10 mouse cellular contexts compared by ENCODE assay signal in genomic region chr10:70119451-70119850, GRCm38 (mm10). TPM values are rescaled to one million over a fixed set of nuclear protein-coding genes. Genes with fewer than 3 reads are reported as not detected.
DNase-seq lines count a peak whose midpoint lies in the region; ATAC-seq and TF ChIP-seq lines count a peak whose summit lies in the region.
"Had no signal": no experiment of that assay in that cellular context is flagged by ENCODE, and none has a peak within 500 bp of the region (broad histone marks: within the 10 kb centered on the region; RNA-seq: fewer than 3 reads in every experiment).

No protein-coding gene starts in this region.

- no peaks in the 10 kb centered on the region for H3K9me3 ChIP-seq in heart, embryonic 14.5 days (ENCODE audit: control insufficient read depth, low read length)
- H3K9me3 ChIP-seq in stomach, embryonic 15.5 days = no peaks in the 10 kb centered on the region
- H3K9me3 ChIP-seq in stomach, postnatal 0 days (ENCODE audit: control insufficient read depth, low read length) = no peaks in the 10 kb centered on the region
- H3K9me3 ChIP-seq in liver, embryonic 13.5 days (replicated peaks) = no peaks in the 10 kb centered on the region

- WGBS in heart, embryonic 14.5 days = 11% methylated on average over 9 of the region's 9 CpGs
- WGBS in stomach, embryonic 15.5 days = 34% methylated on average over 9 of the region's 9 CpGs
- WGBS in stomach, postnatal 0 days = 28% methylated on average over 9 of the region's 9 CpGs
- 43% methylated on average over 9 of the region's 9 CpGs for WGBS in liver, embryonic 13.5 days (ENCODE audit: insufficient replicate concordance)

- peak overlapping the region; percentile 66 for H3K9ac ChIP-seq in heart, embryonic 14.5 days (ENCODE audit: low read length)
- H3K9ac ChIP-seq in stomach, embryonic 15.5 days = no peak overlapping the region
- H3K9ac ChIP-seq in stomach, postnatal 0 days (ENCODE audit: low read length) = no peak overlapping the region
- peak overlapping the region; percentile 57; the same call in 1 of the 2 replicates for H3K9ac ChIP-seq in liver, embryonic 13.5 days

- H3K4me2 ChIP-seq in heart, embryonic 14.5 days (ENCODE audit: low read length) = peak overlapping the region; percentile 51
- 0 out of 2 replicates have a peak overlapping the region, but pooled peaks have one; percentile 3 for H3K4me2 ChIP-seq in stomach, embryonic 15.5 days
- H3K4me2 ChIP-seq in stomach, postnatal 0 days (replicated peaks; ENCODE audit: low read depth) = no peak overlapping the region
- peak overlapping the region; percentile 68 for H3K4me2 ChIP-seq in liver, embryonic 13.5 days

- no peak for DNase-seq in heart, postnatal 4 days
- no peak for DNase-seq in stomach, postnatal 0 days (ENCODE audit: low spot score)
- DNase-seq in liver, embryonic 13.5 days = no peak
- DNase-seq in layer of hippocampus, adult 8-10 months (ENCODE audit: low spot score in 2 of 2) = no peak
- DNase-seq in gastrocnemius, postnatal 25 days = no peak
- DNase-seq: cerebellum, adult 8-10 months had no signal

- H3K4me3 ChIP-seq in heart, embryonic 14.5 days (ENCODE audit: control insufficient read depth in 1 of 2, insufficient read depth in 1 of 2, low read depth in 1 of 2, low read length in 2 of 2) = peak overlapping the region in 1 of 2 experiments; percentile 2; a peak in 1 of 4 replicates
- no peak overlapping the region for H3K4me3 ChIP-seq in stomach, embryonic 15.5 days (replicated peaks)
- H3K4me3 ChIP-seq in stomach, postnatal 0 days (ENCODE audit: low read depth, low read length) = no peak overlapping the region
- H3K4me3 ChIP-seq in liver, embryonic 13.5 days (replicated peaks) = no peak overlapping the region

- no peak for TF ChIP-seq EP300 in stomach, postnatal 0 days (optimal IDR thresholded peaks at IDR 0.05)

- no peaks in the 10 kb centered on the region for H3K27me3 ChIP-seq in heart, embryonic 14.5 days (ENCODE audit: control insufficient read depth, insufficient read depth, low read length)
- H3K27me3 ChIP-seq in stomach, embryonic 15.5 days (replicated peaks) = no peaks in the 10 kb centered on the region
- no peaks in the 10 kb centered on the region for H3K27me3 ChIP-seq in stomach, postnatal 0 days (ENCODE audit: control insufficient read depth, insufficient read depth, low read length)
- H3K27me3 ChIP-seq in liver, embryonic 13.5 days = no peaks in the 10 kb centered on the region

- H3K4me1 ChIP-seq in heart, embryonic 14.5 days (ENCODE audit: control insufficient read depth in 2 of 2, insufficient read depth in 2 of 2, low read length in 2 of 2) = peaks cover 32 to 48% of the 10 kb centered on the region in 2 experiments
- peaks cover 22% of the 10 kb centered on the region for H3K4me1 ChIP-seq in stomach, embryonic 15.5 days
- H3K4me1 ChIP-seq in stomach, postnatal 0 days (replicated peaks; ENCODE audit: control insufficient read depth, insufficient read depth) = peaks cover 8% of the 10 kb centered on the region; the same call in 1 of the 2 replicates
- H3K4me1 ChIP-seq in liver, embryonic 13.5 days (replicated peaks) = peaks cover 66% of the 10 kb centered on the region

- no peak for TF ChIP-seq CTCF in stomach, postnatal 0 days (IDR thresholded peaks at IDR 0.05; ENCODE audit: low read depth)

- H3K36me3 ChIP-seq in heart, embryonic 14.5 days (ENCODE audit: control insufficient read depth, insufficient read depth, low read length) = no peaks in the 10 kb centered on the region
- H3K36me3 ChIP-seq in stomach, embryonic 15.5 days = no peaks in the 10 kb centered on the region
- H3K36me3 ChIP-seq in stomach, postnatal 0 days (ENCODE audit: control insufficient read depth, insufficient read depth, low read length) = no peaks in the 10 kb centered on the region
- H3K36me3 ChIP-seq in liver, embryonic 13.5 days = 0 out of 2 replicates have a peak, but pooled peaks cover 2% of the 10 kb centered on the region

- no peak for ATAC-seq in heart, embryonic 14.5 days (ENCODE audit: insufficient number of reproducible peaks, insufficient read depth, low FRiP score, low read depth)
- no peak for ATAC-seq in stomach, embryonic 15.5 days (ENCODE audit: insufficient read depth, low FRiP score, low read depth)
- no peak for ATAC-seq in stomach, postnatal 0 days (ENCODE audit: low FRiP score, low TSS enrichment)
- ATAC-seq in liver, embryonic 13.5 days (ENCODE audit: low read depth) = no peak
- ATAC-seq in granulocyte monocyte progenitor cell, adult 5-6 weeks (replicated peaks; ENCODE audit: poor library complexity, severe bottlenecking) = no peak

- H3K27ac ChIP-seq in heart, embryonic 14.5 days (replicated peaks in 1 of 2; ENCODE audit: control insufficient read depth in 1 of 2, insufficient read depth in 1 of 2, low read depth in 2 of 2, low read length in 2 of 2) = peak overlapping the region; percentile 86 to 90
- H3K27ac ChIP-seq in stomach, embryonic 15.5 days = no peak overlapping the region
- H3K27ac ChIP-seq in stomach, postnatal 0 days (replicated peaks) = no peak overlapping the region
- peak overlapping the region; percentile 85 for H3K27ac ChIP-seq in liver, embryonic 13.5 days
- H3K27ac ChIP-seq: macrophage had no signal

RNA-seq across cellular contexts. Expression of gene Ccdc6, which starts 22.5 kb away (rescaled TPM):
- 22.9 and 24.8 TPM in 2 replicates for polyA plus RNA-seq in heart, embryonic 14.5 days (2014; fragmentation: Nextera tagmentation; extraction: Ambion mirVana)
- 10 to 100 TPM; 34.9 to 35.9 TPM for total RNA-seq in heart, postnatal 4 days (2021)
- 13.7 and 15.9 TPM in 2 replicates for polyA plus RNA-seq in stomach, embryonic 15.5 days (2015; fragmentation: Nextera tagmentation; extraction: Ambion mirVana)
- polyA plus RNA-seq in stomach, postnatal 0 days (2015; fragmentation: Nextera tagmentation; extraction: Ambion mirVana) = 9.4 and 10.0 TPM in 2 replicates
- 8.9 and 9.8 TPM in 2 replicates for polyA plus RNA-seq in liver, embryonic 13.5 days (2015; fragmentation: Nextera tagmentation; extraction: Ambion mirVana)
- total RNA-seq in layer of hippocampus, adult 8-10 months (2022) = 10 to 100 TPM; 56.7 to 70.6 (median 66.3) TPM
- 100 to 1,000 TPM in 1 of 2 experiments, 10 to 100 TPM in 1; 98.9 to 100 TPM for total RNA-seq in gastrocnemius, postnatal 25 days (2021)
- total RNA-seq in granulocyte monocyte progenitor cell, adult 5-6 weeks (2014; fragmentation: Nextera tagmentation) = 28.6 and 33.8 TPM in 2 replicates
- total RNA-seq in granulocyte monocyte progenitor cell, adult 5-6 weeks (2017) = 17.7 and 18.8 TPM in 2 replicates

Comparison
In these comparisons a context has a peak if more than half of its experiments do, and no peak if none do; other contexts are left out.
1. H3K27ac ChIP-seq: peak in heart, embryonic 14.5 days (2 of 2) and liver, embryonic 13.5 days (single experiment); none in stomach, embryonic 15.5 days (single experiment) and stomach, postnatal 0 days (single experiment).
2. H3K9ac ChIP-seq: peak in heart, embryonic 14.5 days (single experiment) and liver, embryonic 13.5 days (single experiment); none in stomach, embryonic 15.5 days (single experiment) and stomach, postnatal 0 days (single experiment).